Mouse (Mus musculus) adrenal gland, postnatal 14 days (tissue): Measurements from ENCODE around the gene Epha6. TPM values are rescaled to one million over a fixed set of nuclear protein-coding genes. Genes with fewer than 3 reads are reported as not detected.

Experiments used
- DNase-seq: peaks from one replicate; pipeline ENCODE4 v3.0.0; 2021; ENCODE audit warnings: mixed read lengths
- long read RNA-seq, 2 experiments: library from polyadenylated mRNA; stranded (forward); transcript quantifications; one replicate each; pipeline ENCODE4 v2.0.0; 2021
- total RNA-seq: library from RNA; stranded (reverse); gene quantifications from 2 replicates; pipeline ENCODE4 v1.2.3, GENCODE M21; 2021

Epha6 gene
- not detected in 2 replicates for total RNA-seq
- long read RNA-seq, experiment 1, partial matches to known transcripts: 0 of 1 reads
- long read RNA-seq, experiment 1, other reads (novel, unspliced or antisense): 1 of 1 reads
- long read RNA-seq, experiment 2: 0 reads

DNA sequence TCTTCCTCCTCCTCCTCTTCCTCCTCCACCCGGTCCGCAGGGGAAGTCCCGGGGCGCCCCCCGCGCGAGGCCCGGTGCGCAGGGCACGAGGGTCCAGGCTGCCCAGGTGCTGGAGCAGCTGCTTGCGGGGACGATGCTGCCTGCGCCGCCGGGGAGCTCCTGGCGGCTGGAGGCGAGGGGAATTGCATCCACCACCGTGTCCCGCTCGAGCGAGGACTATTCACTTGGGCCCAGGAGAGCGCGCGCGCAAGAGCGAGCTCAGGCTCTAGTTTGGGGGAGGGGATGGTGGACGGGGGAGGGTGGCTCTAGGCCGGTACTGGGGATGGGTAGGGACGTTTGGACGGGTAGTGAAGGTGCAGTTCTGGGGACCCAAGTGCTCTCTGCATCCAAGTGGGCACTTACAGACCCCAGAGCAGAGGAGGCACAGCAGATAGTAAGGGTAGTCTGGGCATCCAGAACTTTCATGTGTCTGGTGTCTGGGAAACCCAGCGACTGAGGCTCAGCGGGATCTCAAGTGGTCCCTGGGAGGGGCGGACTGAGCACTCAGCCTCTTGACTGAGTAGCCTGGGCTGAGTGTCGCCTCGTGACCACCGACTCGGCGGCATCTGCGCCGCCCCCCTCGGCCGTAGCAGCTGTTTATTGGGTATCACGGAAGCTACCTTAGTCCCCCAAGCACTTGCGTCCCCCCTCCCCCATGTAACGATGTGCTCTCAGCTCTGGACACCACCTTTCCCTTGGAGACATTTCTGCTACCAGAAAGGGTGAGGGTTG lies at the start of gene Epha6:
Gene Epha6 (minus strand): TSS at position 471 of the 771 bp plus-strand sequence.
- DNase-seq: no peak

GRCm38 (mm10) chr16:60651716-60652115 lies 46.4 kb upstream of the Epha6 start:
- no peak for DNase-seq

- no peak for DNase-seq
Observed at GRCm38 (mm10) chr16:60628091-60628490, 22.8 kb upstream of the Epha6 start.

GRCm38 (mm10) chr16:60605832-60606583 lies 677 bp upstream of the Epha6 start:
- peak; percentile 54 for DNase-seq

DNA sequence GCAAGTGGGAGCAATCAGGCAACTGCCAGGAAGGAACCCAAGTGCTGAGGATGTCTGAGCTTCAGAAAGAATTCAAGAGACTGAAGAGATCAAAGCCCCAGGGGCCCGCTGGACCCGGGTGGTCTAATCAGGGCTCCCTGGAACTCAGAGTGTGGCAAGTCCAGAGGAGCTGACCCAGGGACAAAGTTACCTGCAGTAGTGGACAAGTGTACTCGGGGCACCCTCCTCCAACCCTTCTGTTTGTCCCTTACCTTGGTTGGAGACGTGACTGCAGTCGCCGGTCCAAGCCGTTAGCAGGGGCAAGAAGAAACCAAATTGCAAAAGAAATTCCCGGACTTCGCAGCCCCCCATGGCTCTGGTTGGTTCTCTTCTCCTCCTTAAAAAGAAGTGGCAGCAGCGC lies 718 bp downstream of the Epha6 start:
- no peak for DNase-seq

DNA sequence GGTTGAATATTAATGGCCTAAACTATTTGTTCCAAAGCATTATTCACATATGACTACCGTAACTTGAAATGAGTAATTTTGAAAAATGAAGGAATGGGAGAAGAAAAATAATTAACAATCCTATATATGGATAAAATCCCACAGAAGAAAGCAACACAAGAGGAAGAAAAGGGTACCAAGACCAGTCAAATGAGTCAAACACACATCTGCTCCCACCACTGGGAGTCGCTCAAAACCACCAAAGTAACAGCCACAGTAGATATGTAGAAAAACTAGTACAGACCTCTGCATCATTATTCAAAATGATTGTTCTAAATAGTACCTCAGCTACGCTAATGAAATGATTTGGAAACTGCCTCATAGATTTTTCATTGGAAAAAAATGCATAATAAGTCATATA lies 20.0 kb downstream of the Epha6 start:
- no peak for DNase-seq

GRCm38 (mm10) chr16:60584695-60585094 lies 20.6 kb downstream of the Epha6 start:
- no peak for DNase-seq

GRCm38 (mm10) chr16:60570546-60570945 lies 34.8 kb downstream of the Epha6 start:
- DNase-seq: no peak

DNA sequence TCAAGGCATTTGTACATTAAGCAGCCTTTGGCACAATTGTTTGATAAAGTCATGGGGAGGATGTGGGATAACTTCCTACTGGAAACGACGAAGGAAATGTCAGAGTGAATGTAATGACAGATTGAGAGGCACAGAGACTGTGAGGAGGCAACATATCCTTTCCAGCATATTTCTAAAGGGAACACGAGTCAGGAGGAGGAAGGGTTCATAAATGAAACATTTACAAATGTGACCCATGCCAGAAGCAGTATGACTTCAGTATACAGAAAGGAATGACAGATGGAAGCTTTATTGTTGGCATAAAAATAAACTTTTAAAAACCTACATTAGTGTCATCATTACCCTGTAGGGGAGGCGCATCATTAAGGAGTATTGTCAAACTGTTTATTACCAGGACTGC lies 60.9 kb downstream of the Epha6 start:
- no peak for DNase-seq

GRCm38 (mm10) chr16:60538233-60538632 lies 67.1 kb downstream of the Epha6 start:
- DNase-seq: no peak

GRCm38 (mm10) chr16:60509707-60510106 lies 95.6 kb downstream of the Epha6 start:
- no peak for DNase-seq

DNA sequence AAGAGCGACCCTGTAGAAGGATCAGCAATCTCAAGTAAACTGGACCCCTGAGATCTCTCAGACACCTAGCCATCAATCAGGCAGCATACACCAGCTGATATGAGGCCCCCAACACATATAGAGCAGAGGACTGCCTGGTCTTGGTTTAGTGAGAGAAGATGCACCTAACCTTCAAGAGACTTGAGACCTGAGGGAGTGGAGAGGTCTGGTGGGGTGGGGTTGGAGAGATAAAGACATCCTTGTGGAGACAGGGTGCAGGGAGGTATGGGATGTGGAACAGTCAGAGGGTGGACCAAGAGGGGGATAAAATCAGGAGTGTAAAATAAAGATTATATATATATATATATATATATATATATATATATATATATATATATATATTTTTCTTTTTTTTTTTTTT lies 105.8 kb downstream of the Epha6 start:
- DNase-seq: no peak

- no peak for DNase-seq
Observed at GRCm38 (mm10) chr16:60475776-60476175, 129.6 kb downstream of the Epha6 start.

DNA sequence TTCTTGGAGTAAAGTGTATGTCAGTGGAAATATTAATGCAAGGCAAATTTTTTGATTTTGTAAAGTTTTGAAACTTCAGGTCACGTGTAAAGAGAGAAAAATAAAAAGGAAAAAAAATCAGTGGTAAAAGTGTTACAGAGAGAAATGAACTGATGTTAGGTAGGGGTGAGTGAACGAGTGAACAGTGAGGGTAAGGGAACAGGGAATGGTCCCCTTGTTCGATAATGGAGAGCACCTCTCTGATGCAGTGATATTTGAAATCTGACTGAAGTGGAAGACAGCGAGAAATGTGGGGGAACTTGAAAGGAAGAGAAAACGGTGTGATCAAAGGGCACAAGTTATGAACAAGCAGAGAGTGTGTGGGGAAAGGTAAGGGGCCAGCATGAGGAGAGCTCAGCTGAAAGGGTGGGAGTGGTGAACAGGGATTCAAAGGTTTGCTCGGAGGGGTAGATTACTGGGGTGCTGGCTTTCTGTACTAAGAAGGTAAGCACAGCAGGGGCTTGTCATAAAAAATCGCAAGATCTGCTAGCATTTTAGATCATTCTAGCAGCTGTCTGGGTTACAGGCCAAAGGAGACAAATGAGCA lies 137.0 kb downstream of the Epha6 start:
- no peak for DNase-seq

- peak; percentile 56 for DNase-seq
Observed at GRCm38 (mm10) chr16:60435283-60435682, 170.0 kb downstream of the Epha6 start.

DNA sequence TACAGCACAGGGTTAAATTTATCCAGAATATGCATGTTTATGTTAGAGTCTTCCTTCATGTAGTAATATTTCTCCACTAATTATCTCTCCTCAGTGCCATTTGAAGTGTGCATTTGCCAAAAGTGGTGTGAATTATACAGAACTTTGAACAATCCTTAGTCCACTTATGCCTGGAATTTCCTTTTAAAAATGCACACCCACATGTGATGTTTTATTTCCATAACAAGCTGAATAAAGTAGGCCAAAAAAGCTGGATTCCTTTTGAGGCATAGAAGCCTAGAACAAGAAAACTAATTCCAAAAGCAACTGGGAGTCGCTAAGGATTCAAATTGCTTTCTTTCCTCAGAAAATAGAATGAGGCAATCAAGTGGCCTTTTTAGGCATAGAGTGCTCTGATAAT lies 171.1 kb downstream of the Epha6 start:
- no peak for DNase-seq

DNA sequence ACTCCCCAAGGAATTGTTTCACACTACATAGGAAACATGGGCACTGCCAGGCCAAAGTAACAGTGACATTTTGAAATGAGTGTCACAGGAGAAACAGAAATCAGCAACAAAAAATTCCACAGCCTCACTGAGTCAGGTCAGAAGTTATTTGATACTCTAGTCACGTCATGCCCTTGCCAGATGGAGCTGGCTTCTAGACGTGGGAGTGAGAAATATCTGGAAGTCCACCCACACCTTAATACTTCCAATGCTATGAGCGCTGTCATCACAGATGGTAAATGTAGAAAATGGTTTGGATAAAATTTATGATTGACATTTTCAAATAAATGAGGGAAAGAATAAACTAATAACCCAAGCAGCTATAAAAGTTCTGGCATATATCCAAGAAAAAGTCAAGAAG lies 210.0 kb downstream of the Epha6 start:
- DNase-seq: no peak

GRCm38 (mm10) chr16:60392961-60393360 lies 212.4 kb downstream of the Epha6 start:
- no peak for DNase-seq

DNA sequence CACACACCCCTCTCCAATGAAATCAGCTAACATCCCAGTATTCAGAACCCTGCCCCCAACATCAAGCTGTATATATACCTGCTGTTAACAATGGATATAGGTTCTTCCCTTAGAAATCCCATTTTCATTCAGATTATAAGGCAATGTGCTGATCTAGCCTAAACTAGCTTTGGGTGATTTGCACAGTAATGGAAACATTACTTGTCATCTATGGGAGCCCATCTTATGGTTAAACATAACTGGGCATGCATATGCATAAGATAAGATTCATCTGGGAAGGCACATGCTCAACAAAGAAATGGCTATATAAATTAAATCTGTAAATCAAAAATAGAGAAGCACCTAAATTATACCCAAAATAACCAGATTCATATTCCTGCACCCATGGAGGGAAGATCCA lies 230.2 kb downstream of the Epha6 start:
- DNase-seq: no peak

GRCm38 (mm10) chr16:60283963-60284362 lies 321.4 kb downstream of the Epha6 start:
- DNase-seq: no peak

DNA sequence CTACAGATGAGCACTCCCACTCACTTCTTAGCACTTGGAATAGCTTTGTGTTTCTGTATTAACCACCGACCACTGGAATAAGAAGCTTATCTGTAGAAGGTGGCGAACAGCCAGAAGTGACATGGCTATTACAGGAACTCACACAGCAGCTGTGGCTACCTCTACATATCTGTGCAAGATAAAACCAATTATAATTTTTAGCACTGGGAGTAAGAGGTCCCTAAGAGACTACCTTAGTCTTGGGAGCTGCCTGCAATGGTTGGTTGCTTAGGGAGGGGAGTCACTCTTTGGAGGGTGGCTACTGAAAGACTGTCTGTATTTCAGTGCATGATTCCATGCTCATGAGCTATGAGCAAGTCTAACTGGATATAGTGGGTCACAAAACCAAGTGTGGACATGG lies 331.2 kb downstream of the Epha6 start:
- no peak for DNase-seq

- DNase-seq: no peak
Observed at GRCm38 (mm10) chr16:60266367-60267351, 338.7 kb downstream of the Epha6 start.
